ENCODE assay signal across 24 mouse cellular contexts in genomic region chr10:107485870-107486269, GRCm38 (mm10). TPM values are rescaled to one million over a fixed set of nuclear protein-coding genes. Genes with fewer than 3 reads are reported as not detected.
DNase-seq lines count a peak whose midpoint lies in the region; ATAC-seq and TF ChIP-seq lines count a peak whose summit lies in the region.
"Had no signal": no experiment of that assay in that cellular context is flagged by ENCODE, and none has a peak within 500 bp of the region (broad histone marks: within the 10 kb centered on the region; RNA-seq: fewer than 3 reads in every experiment).

Myf5 (minus strand) TSS chr10:107486134.

- 41% methylated on average over 8 of the region's 8 CpGs for WGBS in kidney, embryonic 16.5 days
- 59% methylated on average over 8 of the region's 8 CpGs for WGBS in embryonic facial prominence, embryonic 13.5 days
- WGBS in limb, embryonic 14.5 days, result 35% methylated on average over 8 of the region's 8 CpGs

- no peak within 1 kb of the TSS for H3K4me2 ChIP-seq in kidney, embryonic 16.5 days (replicated peaks; ENCODE audit: low read depth, low read length)
- peak within 1 kb of the TSS; percentile 50; the same call in 1 of the 2 replicates for H3K4me2 ChIP-seq in embryonic facial prominence, embryonic 13.5 days
- H3K4me2 ChIP-seq in limb, embryonic 14.5 days (replicated peaks; ENCODE audit: low read depth, low read length, severe bottlenecking), result no peak within 1 kb of the TSS
- H3K4me2 ChIP-seq: heart, embryonic 11.5 days; midbrain, embryonic 11.5 days; neural tube, embryonic 15.5 days had no signal

- H3K27ac ChIP-seq in kidney, embryonic 16.5 days (ENCODE audit: low read length), result no peak within 1 kb of the TSS
- no peak within 1 kb of the TSS for H3K27ac ChIP-seq in embryonic facial prominence, embryonic 13.5 days
- H3K27ac ChIP-seq in limb, embryonic 14.5 days (replicated peaks; ENCODE audit: low read depth, low read length), result no peak within 1 kb of the TSS
- H3K27ac ChIP-seq: neural tube, embryonic 15.5 days had no signal

- TF ChIP-seq POLR2A in limb, embryonic 14.5 days (IDR thresholded peaks at IDR 0.05; ENCODE audit: borderline replicate concordance, extremely low read depth, insufficient read depth, insufficient read length), result no peak

- peak within 1 kb of the TSS; percentile 81 for H3ac ChIP-seq in C2C12 (ENCODE audit: control insufficient read depth, insufficient read length, low read depth)

- H3K4me1 ChIP-seq in kidney, embryonic 16.5 days (ENCODE audit: insufficient read depth, low read length), result 0 out of 2 replicates have a peak, but pooled peaks cover 3% of the 10 kb centered on the region
- H3K4me1 ChIP-seq in embryonic facial prominence, embryonic 13.5 days, result peaks cover 22% of the 10 kb centered on the region
- H3K4me1 ChIP-seq in limb, embryonic 14.5 days (ENCODE audit: control insufficient read depth, insufficient read depth, low read length), result no peaks in the 10 kb centered on the region
- H3K4me1 ChIP-seq: neural tube, embryonic 15.5 days had no signal

- no peaks in the 10 kb centered on the region for H3K36me3 ChIP-seq in kidney, embryonic 16.5 days (ENCODE audit: insufficient read depth, low read length)
- H3K36me3 ChIP-seq in C2C12 (ENCODE audit: control insufficient read depth, insufficient read depth), result peaks cover 3% of the 10 kb centered on the region
- no peaks in the 10 kb centered on the region for H3K36me3 ChIP-seq in embryonic facial prominence, embryonic 13.5 days
- no peaks in the 10 kb centered on the region for H3K36me3 ChIP-seq in limb, embryonic 14.5 days (ENCODE audit: control insufficient read depth, insufficient read depth, low read length)
- H3K36me3 ChIP-seq: neural tube, embryonic 15.5 days had no signal

- H3K9me3 ChIP-seq in kidney, embryonic 16.5 days (ENCODE audit: low read length), result no peaks in the 10 kb centered on the region
- H3K9me3 ChIP-seq in embryonic facial prominence, embryonic 13.5 days, result no peaks in the 10 kb centered on the region
- H3K9me3 ChIP-seq in limb, embryonic 14.5 days (ENCODE audit: control insufficient read depth, low read length), result no peaks in the 10 kb centered on the region
- H3K9me3 ChIP-seq: neural tube, embryonic 15.5 days had no signal

- peaks cover 18% of the 10 kb centered on the region for H3K79me3 ChIP-seq in C2C12 (ENCODE audit: low read depth)

- no peak within 1 kb of the TSS for H3K9ac ChIP-seq in kidney, embryonic 16.5 days (replicated peaks; ENCODE audit: low read length)
- H3K9ac ChIP-seq in embryonic facial prominence, embryonic 13.5 days, result no peak within 1 kb of the TSS
- H3K9ac ChIP-seq in limb, embryonic 14.5 days (ENCODE audit: low read depth, low read length, severe bottlenecking), result peak within 1 kb of the TSS; percentile 29; the same call in 1 of the 2 replicates
- H3K9ac ChIP-seq: liver, postnatal 0 days; neural tube, embryonic 15.5 days had no signal

- H3K27me3 ChIP-seq in kidney, embryonic 16.5 days (ENCODE audit: insufficient read depth, low read length), result peaks cover 21% of the 10 kb centered on the region
- H3K27me3 ChIP-seq in C2C12 (ENCODE audit: control insufficient read depth, insufficient read depth, insufficient read length), result no peaks in the 10 kb centered on the region
- peaks cover 37% of the 10 kb centered on the region for H3K27me3 ChIP-seq in embryonic facial prominence, embryonic 13.5 days
- H3K27me3 ChIP-seq in limb, embryonic 14.5 days (ENCODE audit: control insufficient read depth, insufficient read depth, low read length), result no peaks in the 10 kb centered on the region; the same call in 1 of the 2 replicates
- H3K27me3 ChIP-seq: neural tube, embryonic 15.5 days had no signal

- peaks cover 56% of the 10 kb centered on the region for H3K79me2 ChIP-seq in C2C12 (ENCODE audit: control insufficient read depth, insufficient read depth)

- TF ChIP-seq CTCF in C2C12 (IDR thresholded peaks at IDR 0.05; ENCODE audit: control insufficient read depth, insufficient read depth, insufficient read length), result no peak

- H3K4me3 ChIP-seq in kidney, embryonic 16.5 days (ENCODE audit: low read length), result no peak within 1 kb of the TSS
- peak within 1 kb of the TSS; percentile 43 for H3K4me3 ChIP-seq in C2C12 (ENCODE audit: insufficient read depth, poor library complexity, severe bottlenecking)
- peak within 1 kb of the TSS; percentile 24; the same call in 1 of the 2 replicates for H3K4me3 ChIP-seq in embryonic facial prominence, embryonic 13.5 days
- H3K4me3 ChIP-seq in limb, embryonic 14.5 days (replicated peaks; ENCODE audit: low read length), result peak within 1 kb of the TSS; percentile 4
- H3K4me3 ChIP-seq: neural tube, embryonic 15.5 days had no signal

- no peak for DNase-seq in kidney, postnatal 4 days
- DNase-seq in limb, embryonic 14.5 days (ENCODE audit: low spot score), result peak; percentile 24
- no peak for DNase-seq in ovary, postnatal 14 days (ENCODE audit: low spot score)
- DNase-seq: cerebellum, adult 18-20 months; cerebellum, postnatal 25 days; embryo, embryonic 11 days; heart, postnatal 10 days; kidney, adult 18-20 months; kidney, postnatal 14 days; liver, postnatal 0 days; lung, postnatal 4 days; thymus, postnatal 25 days had no signal

- 0 out of 2 replicates have a peak, but pooled peaks have one; percentile 35 for ATAC-seq in kidney, embryonic 16.5 days (ENCODE audit: low FRiP score, low TSS enrichment)
- no peak for ATAC-seq in embryonic facial prominence, embryonic 13.5 days (ENCODE audit: insufficient number of reproducible peaks, insufficient read depth, low FRiP score, low TSS enrichment, low read depth)
- ATAC-seq in limb, embryonic 14.5 days (ENCODE audit: low FRiP score, low read depth), result peak; percentile 64
- no peak for ATAC-seq in megakaryocyte progenitor cell, adult 5-6 weeks (replicated peaks; ENCODE audit: poor library complexity)
- ATAC-seq: forebrain, embryonic 14.5 days; liver, postnatal 0 days had no signal

TF ChIP-seq in C2C12, 6 proteins besides CTCF, POLR2A, EP300 and RAD21:
- TF ChIP-seq FOSL1 (IDR thresholded peaks at IDR 0.05; ENCODE audit: insufficient read depth, low read length, poor library complexity, severe bottlenecking) (no peak), CEBPB (IDR thresholded peaks at IDR 0.05; ENCODE audit: low read depth) (no peak), MYOD1 (IDR thresholded peaks at IDR 0.05; ENCODE audit: control insufficient read depth, insufficient read length, low read depth) (no peak), USF1 (IDR thresholded peaks at IDR 0.05; ENCODE audit: low read depth) (no peak), MAX (IDR thresholded peaks at IDR 0.05) (no peak), MYOG (IDR thresholded peaks at IDR 0.05; ENCODE audit: control insufficient read depth, extremely low read depth, insufficient read length) (no peak)

RNA-seq across cellular contexts. Expression of gene Myf5, which starts in this region (rescaled TPM):
- 0.12 and 0.19 TPM in 2 replicates for polyA plus RNA-seq in kidney, embryonic 16.5 days (2015; fragmentation: Nextera tagmentation; extraction: Ambion mirVana)
- 10.7 TPM for polyA plus RNA-seq in C2C12 (2012; fragmentation: generic; extraction: Trizol)
- polyA plus RNA-seq in embryonic facial prominence, embryonic 13.5 days (2015; fragmentation: Nextera tagmentation; extraction: Ambion mirVana), result 4.9 and 5.3 TPM in 2 replicates
- polyA plus RNA-seq in limb, embryonic 14.5 days (2012; rRNA removed), result 9.0 and 12.2 TPM in 2 replicates
- polyA plus RNA-seq in limb, embryonic 14.5 days (2014; fragmentation: Nextera tagmentation; extraction: Ambion mirVana), result 16.8 and 24.4 TPM in 2 replicates
- total RNA-seq in megakaryocyte progenitor cell, adult 5-6 weeks (2015), result not detected in 2 replicates
- total RNA-seq in megakaryocyte progenitor cell, adult 5-6 weeks (2017), result not detected in 2 replicates
- total RNA-seq: granulocyte monocyte progenitor cell, adult 5-6 weeks; heart, postnatal 10 days; left cerebral cortex, adult 8-10 months; liver, adult 2 months had no signal
- polyA plus RNA-seq: forebrain, embryonic 14.5 days; liver, adult 2 months; liver, postnatal 0 days; testis, adult 2 months had no signal

Comparison
In these comparisons a context has a peak if more than half of its experiments do, and no peak if none do; other contexts are left out.
1. Peak in ATAC-seq in kidney, embryonic 16.5 days; RNA of the gene not detected or under 1 TPM.